Mouse (Mus musculus): ENCODE measurements around the gene Rab3gap1. TPM values are rescaled to one million over a fixed set of nuclear protein-coding genes. Genes with fewer than 3 reads are reported as not detected.

The Rab3gap1 gene
- 19.9 and 20.3 TPM in 2 replicates for polyA plus RNA-seq (2015; fragmentation: Nextera tagmentation; extraction: Ambion mirVana)

DNA sequence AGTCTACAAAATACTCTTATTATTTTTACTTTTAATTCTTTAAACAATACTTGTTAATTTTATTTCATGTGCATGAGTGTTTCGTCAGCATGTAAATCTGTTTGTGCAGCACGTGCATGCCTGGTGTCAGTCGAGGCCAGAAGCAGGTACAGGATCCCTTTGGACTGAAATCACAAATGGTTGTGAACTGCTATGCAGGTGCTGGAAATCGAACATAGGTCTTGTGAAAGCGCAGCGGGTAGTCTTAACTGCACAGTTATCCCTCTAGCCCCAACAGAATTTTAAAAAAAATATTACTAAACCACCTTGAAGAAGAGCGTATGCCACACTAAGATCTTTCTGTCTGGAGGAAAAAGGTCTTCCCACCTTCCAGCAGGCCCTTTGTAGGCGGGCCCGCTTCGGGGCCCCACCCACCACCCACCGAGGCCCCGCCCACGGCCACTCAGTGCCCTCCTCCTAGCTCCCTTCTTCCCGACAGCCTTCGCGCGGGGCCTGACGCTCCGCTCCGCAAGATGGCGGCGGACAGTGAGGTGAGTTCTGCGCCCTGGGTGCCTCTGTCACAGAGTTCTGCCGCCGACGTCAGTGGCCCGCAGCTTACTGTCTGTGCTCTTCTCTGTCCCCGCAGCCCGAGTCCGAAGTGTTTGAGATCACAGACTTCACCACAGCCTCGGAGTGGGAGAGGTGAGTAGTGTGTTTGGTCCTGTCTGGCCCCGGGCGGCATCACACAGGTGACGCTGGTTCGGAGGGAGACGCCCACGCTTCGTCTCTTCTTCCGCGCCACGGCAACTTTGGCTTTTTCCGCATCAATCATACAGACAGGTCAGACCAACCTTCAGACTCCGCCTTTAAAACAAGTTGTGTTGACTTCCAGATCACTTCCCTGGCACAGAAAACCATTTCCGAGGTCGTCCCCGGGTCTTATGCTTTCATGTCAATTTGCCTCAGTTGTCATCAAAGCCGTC is at the start of gene Rab3gap1:
TSS of gene Rab3gap1 (plus strand) at position 474 of the 962 bp plus-strand sequence.
- Histone ChIP-seq H3K4me3 (ENCODE audit: low read length) (peak within 1 kb of the TSS; percentile 79), H3K36me3 (ENCODE audit: control insufficient read depth, insufficient read depth, low read length) (no peaks in the 10 kb centered on the region), H3K27ac (ENCODE audit: low read length) (peak within 1 kb of the TSS; percentile 89), H3K9ac (ENCODE audit: low read depth, low read length) (peak within 1 kb of the TSS; percentile 83), H3K4me1 (ENCODE audit: control insufficient read depth, insufficient read depth, low read length) (0 out of 2 replicates have a peak, but pooled peaks cover 5% of the 10 kb centered on the region), H3K27me3 (replicated peaks; ENCODE audit: control insufficient read depth, insufficient read depth, low read length) (no peaks in the 10 kb centered on the region), H3K4me2 (ENCODE audit: low read depth, low read length) (peak within 1 kb of the TSS; percentile 63), H3K9me3 (ENCODE audit: control insufficient read depth, low read length) (no peaks in the 10 kb centered on the region)
- WGBS, result 12% methylated on average over 47 of the region's 47 CpGs
- peak; percentile 99 for ATAC-seq

DNA sequence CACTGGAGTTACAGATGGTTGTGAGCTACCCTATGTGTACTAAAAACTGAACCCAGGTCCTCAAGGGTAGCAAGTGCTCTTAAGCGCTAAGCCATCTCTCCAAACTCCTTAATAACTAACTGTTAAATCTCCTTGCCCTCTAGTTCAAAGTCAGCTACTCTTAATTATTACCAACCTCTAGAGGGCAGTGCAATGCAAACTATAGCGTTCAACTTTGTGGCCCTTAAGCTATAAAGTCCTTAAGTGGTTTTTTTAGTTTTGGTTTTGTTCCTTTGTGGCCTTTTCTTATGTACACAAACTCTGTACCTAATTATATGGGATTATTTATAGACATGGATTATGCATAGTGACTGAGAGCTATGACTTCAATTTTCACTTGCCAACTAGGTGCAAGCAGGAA is 41.2 kb upstream of the Rab3gap1 start:
- Histone ChIP-seq H3K36me3 (ENCODE audit: control insufficient read depth, insufficient read depth, low read length) (no peaks in the 10 kb centered on the region), H3K27ac (ENCODE audit: low read length) (no peak overlapping the region), H3K4me3 (ENCODE audit: low read length) (no peak overlapping the region), H3K4me1 (ENCODE audit: control insufficient read depth, insufficient read depth, low read length) (no peaks in the 10 kb centered on the region), H3K27me3 (replicated peaks; ENCODE audit: control insufficient read depth, insufficient read depth, low read length) (no peaks in the 10 kb centered on the region), H3K9ac (ENCODE audit: low read depth, low read length) (no peak overlapping the region), H3K9me3 (ENCODE audit: control insufficient read depth, low read length) (no peaks in the 10 kb centered on the region), H3K4me2 (ENCODE audit: low read depth, low read length) (no peak overlapping the region)
- ATAC-seq, result peak; percentile 52; the same call in 1 of the 2 replicates
- 17% methylated on average over 2 of the region's 2 CpGs for WGBS

DNA sequence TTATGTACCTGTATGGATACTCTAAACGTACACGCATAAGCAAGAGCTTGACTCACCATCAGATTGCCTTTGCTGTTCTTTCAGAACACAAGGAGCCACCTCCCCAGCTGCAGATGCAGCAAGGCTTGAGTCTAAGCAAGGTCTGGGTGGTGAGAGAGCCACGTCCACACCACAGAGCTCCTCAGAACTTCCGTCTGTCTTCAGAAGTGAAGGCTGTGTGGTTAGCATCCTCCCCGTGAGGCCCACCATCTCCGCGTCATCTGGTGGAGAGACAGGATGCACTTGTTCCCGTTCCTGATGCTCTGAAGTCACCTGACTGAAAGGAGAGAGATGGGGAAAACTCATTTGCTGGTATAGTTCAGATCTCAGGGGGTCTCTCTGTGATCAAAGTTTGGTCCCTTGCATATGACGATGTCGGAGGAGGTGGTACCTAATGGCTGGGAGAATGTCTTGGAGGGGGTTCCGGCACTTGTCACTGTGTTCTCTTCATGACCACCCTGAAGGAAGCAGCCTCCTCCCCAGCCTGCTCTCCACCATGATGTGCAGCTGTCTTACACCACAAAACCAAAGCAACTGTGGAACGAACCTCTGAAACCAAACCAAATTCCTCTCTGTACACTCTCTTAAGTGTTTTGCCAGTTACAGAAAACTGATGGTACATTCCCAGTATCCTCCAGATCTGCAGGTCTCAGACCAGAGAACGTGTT is 38.2 kb upstream of the Rab3gap1 start:
- no peak for ATAC-seq
- 86% methylated on average over 13 of the region's 13 CpGs for WGBS

DNA sequence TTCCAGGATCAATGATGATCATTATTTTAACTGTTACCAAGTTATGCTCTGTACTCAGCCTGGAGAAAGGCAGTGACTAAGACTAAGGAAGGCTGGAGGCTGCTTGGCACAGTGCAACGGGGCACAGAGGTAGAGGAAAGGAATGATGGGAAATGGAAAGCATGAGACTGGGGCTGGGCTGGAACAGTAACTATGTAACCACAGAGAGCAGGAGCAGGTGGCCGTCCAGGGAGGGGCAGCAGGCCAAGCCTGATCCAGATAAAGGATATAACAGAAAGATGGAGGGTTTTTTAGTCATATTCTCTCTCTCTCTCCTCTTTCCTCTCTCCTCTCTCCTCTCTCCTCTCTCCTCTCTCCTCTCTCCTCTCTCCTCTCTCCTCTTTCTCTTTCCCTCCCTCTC is 34.9 kb upstream of the Rab3gap1 start:
- H3K36me3 ChIP-seq (ENCODE audit: control insufficient read depth, insufficient read depth, low read length), result no peaks in the 10 kb centered on the region
- no peak overlapping the region for H3K4me3 ChIP-seq (ENCODE audit: low read length)
- H3K4me2 ChIP-seq (ENCODE audit: low read depth, low read length), result no peak overlapping the region
- no peaks in the 10 kb centered on the region for H3K27me3 ChIP-seq (replicated peaks; ENCODE audit: control insufficient read depth, insufficient read depth, low read length)
- no peaks in the 10 kb centered on the region for H3K9me3 ChIP-seq (ENCODE audit: control insufficient read depth, low read length)
- WGBS, result 42% methylated on average over 2 of the region's 2 CpGs
- ATAC-seq, result no peak
- no peaks in the 10 kb centered on the region for H3K4me1 ChIP-seq (ENCODE audit: control insufficient read depth, insufficient read depth, low read length)
- H3K27ac ChIP-seq (ENCODE audit: low read length), result no peak overlapping the region
- H3K9ac ChIP-seq (ENCODE audit: low read depth, low read length), result no peak overlapping the region

More for the DNA sequence above, 38.2 kb upstream of the Rab3gap1 start:
- H3K9me3 ChIP-seq (ENCODE audit: control insufficient read depth, low read length), result no peaks in the 10 kb centered on the region
- H3K9ac ChIP-seq (ENCODE audit: low read depth, low read length), result no peak overlapping the region
- no peaks in the 10 kb centered on the region for H3K36me3 ChIP-seq (ENCODE audit: control insufficient read depth, insufficient read depth, low read length)
- H3K27ac ChIP-seq (ENCODE audit: low read length), result no peak overlapping the region
- no peak overlapping the region for H3K4me3 ChIP-seq (ENCODE audit: low read length)
- H3K4me2 ChIP-seq (ENCODE audit: low read depth, low read length), result no peak overlapping the region
- H3K27me3 ChIP-seq (replicated peaks; ENCODE audit: control insufficient read depth, insufficient read depth, low read length), result no peaks in the 10 kb centered on the region
- no peaks in the 10 kb centered on the region for H3K4me1 ChIP-seq (ENCODE audit: control insufficient read depth, insufficient read depth, low read length)

DNA sequence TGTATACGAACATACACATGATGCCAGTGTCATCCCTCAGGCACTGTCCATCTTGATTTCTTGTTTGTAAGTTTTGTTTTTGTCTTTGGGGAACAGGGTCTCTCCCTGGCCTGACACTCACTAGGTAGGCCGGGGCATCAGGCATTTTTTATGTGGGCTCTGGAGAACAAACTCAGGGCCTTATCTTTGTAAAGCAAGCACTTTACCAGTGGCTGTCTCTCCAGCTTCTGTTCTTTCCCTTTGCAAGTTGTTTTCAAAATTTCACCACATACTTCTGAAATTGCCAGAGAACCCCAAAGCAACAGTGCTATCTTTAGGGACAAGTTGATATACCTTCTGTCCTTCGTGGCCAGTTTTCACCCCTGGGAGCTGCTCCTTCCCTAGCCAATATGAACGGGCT is 34.4 kb upstream of the Rab3gap1 start:
- H3K27me3 ChIP-seq (replicated peaks; ENCODE audit: control insufficient read depth, insufficient read depth, low read length), result no peaks in the 10 kb centered on the region
- H3K27ac ChIP-seq (ENCODE audit: low read length), result no peak overlapping the region
- no peak for ATAC-seq
- H3K36me3 ChIP-seq (ENCODE audit: control insufficient read depth, insufficient read depth, low read length), result no peaks in the 10 kb centered on the region
- H3K4me3 ChIP-seq (ENCODE audit: low read length), result no peak overlapping the region
- no peaks in the 10 kb centered on the region for H3K9me3 ChIP-seq (ENCODE audit: control insufficient read depth, low read length)
- no peak overlapping the region for H3K9ac ChIP-seq (ENCODE audit: low read depth, low read length)
- H3K4me1 ChIP-seq (ENCODE audit: control insufficient read depth, insufficient read depth, low read length), result no peaks in the 10 kb centered on the region
- WGBS, result 65% methylated on average over 4 of the region's 4 CpGs
- no peak overlapping the region for H3K4me2 ChIP-seq (ENCODE audit: low read depth, low read length)

DNA sequence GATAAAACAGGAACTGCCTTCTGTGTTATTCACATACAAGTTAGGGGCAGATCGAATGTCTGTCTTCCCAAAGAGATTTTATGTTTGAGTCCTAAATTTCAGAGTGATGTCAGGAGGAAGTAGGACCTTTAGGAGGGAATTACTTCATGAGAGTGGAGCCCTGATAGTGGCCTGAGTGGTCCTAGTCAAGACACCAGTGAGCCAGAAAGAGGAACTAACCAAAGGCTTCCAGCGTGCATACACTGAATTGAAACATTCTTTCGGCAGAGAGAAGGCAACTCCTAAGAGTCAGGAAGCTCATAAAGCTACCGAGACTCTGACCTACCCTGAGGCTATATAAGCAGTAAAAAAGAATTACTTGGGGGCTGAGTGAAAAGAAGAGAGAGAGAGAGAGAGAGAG is 32.0 kb upstream of the Rab3gap1 start:
- no peak for ATAC-seq
- 67% methylated on average over 4 of the region's 4 CpGs for WGBS
- Histone ChIP-seq H3K4me2 (ENCODE audit: low read depth, low read length) (no peak overlapping the region), H3K4me1 (ENCODE audit: control insufficient read depth, insufficient read depth, low read length) (no peaks in the 10 kb centered on the region), H3K36me3 (ENCODE audit: control insufficient read depth, insufficient read depth, low read length) (no peaks in the 10 kb centered on the region), H3K27me3 (replicated peaks; ENCODE audit: control insufficient read depth, insufficient read depth, low read length) (no peaks in the 10 kb centered on the region), H3K4me3 (ENCODE audit: low read length) (no peak overlapping the region), H3K27ac (ENCODE audit: low read length) (no peak overlapping the region), H3K9ac (ENCODE audit: low read depth, low read length) (no peak overlapping the region), H3K9me3 (ENCODE audit: control insufficient read depth, low read length) (no peaks in the 10 kb centered on the region)

DNA sequence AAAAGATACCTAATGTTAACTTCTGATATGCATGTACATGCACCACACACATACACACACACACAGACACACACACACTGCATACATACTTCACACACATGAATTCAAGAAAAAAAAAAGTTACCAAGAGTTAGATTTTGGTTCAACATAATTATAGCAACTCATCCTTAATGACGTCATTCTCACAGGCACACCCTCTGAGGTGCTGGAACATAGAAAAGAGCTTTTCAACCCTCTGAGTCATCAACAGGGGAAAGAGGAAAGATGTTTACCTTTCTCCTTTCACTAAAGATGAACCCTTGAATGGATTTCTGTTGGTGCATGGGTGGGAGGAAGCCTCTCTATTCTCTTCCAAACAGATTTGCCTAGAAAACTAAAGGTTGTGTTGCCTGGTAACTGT is 30.0 kb upstream of the Rab3gap1 start:
- H3K4me1 ChIP-seq (ENCODE audit: control insufficient read depth, insufficient read depth, low read length), result no peaks in the 10 kb centered on the region
- no peaks in the 10 kb centered on the region for H3K36me3 ChIP-seq (ENCODE audit: control insufficient read depth, insufficient read depth, low read length)
- no peak overlapping the region for H3K4me3 ChIP-seq (ENCODE audit: low read length)
- H3K27ac ChIP-seq (ENCODE audit: low read length), result no peak overlapping the region
- ATAC-seq, result no peak
- no peaks in the 10 kb centered on the region for H3K9me3 ChIP-seq (ENCODE audit: control insufficient read depth, low read length)
- H3K27me3 ChIP-seq (replicated peaks; ENCODE audit: control insufficient read depth, insufficient read depth, low read length), result no peaks in the 10 kb centered on the region
- 60% methylated on average over 1 of the region's 1 CpGs for WGBS
- H3K4me2 ChIP-seq (ENCODE audit: low read depth, low read length), result no peak overlapping the region
- no peak overlapping the region for H3K9ac ChIP-seq (ENCODE audit: low read depth, low read length)

DNA sequence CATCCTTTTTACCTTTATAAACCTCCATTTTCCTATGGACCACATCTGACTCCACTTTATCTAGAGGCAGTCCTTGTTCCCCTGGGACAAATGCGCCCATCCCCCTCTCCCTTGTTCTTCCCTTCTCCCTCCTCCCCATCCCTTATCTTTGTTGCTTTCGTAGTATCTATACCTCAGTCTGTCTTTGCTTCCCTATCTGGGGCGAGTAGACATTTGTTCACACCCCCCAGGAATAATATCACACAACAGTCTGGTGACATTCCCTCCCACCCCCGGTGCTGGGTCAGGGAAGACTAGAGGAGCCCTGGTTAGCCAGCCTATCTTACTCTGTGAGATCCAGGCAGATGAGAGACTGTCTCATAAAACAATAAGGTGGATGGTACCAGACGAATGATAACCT is 23.1 kb upstream of the Rab3gap1 start:
- Histone ChIP-seq H3K4me3 (ENCODE audit: low read length) (no peak overlapping the region), H3K27me3 (replicated peaks; ENCODE audit: control insufficient read depth, insufficient read depth, low read length) (no peaks in the 10 kb centered on the region), H3K27ac (ENCODE audit: low read length) (no peak overlapping the region), H3K36me3 (ENCODE audit: control insufficient read depth, insufficient read depth, low read length) (no peaks in the 10 kb centered on the region), H3K4me1 (ENCODE audit: control insufficient read depth, insufficient read depth, low read length) (no peaks in the 10 kb centered on the region), H3K4me2 (ENCODE audit: low read depth, low read length) (no peak overlapping the region), H3K9ac (ENCODE audit: low read depth, low read length) (no peak overlapping the region), H3K9me3 (ENCODE audit: control insufficient read depth, low read length) (no peaks in the 10 kb centered on the region)
- ATAC-seq, result no peak
- WGBS, result 80% methylated on average over 5 of the region's 5 CpGs

DNA sequence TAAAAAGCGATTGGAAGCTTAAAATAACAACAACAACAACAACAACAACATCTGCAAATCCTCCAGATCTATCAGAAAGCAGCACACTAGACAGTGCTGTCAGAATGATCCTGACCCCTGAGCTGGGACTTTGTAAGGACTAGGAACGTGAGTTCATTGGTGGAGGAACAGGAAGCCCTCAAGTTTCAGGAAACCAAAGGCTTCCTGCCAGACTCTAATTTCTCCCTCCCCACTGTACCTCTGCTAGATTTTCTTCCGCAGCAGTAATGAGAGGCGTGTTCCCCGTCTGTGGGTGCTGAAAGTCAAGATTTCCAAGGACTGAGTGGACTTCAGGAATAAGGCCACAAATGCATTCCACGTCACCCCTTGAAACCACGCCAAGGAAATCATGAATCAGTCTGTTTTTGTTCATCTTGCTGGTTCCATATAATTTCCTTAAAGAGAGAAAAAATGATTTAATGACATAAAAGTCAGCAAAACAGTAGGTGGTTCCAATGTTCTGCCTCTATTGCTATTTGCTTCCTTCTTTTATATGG is 18.4 kb upstream of the Rab3gap1 start:
- no peak overlapping the region for H3K4me2 ChIP-seq (ENCODE audit: low read depth, low read length)
- WGBS, result 74% methylated on average over 7 of the region's 7 CpGs
- no peaks in the 10 kb centered on the region for H3K4me1 ChIP-seq (ENCODE audit: control insufficient read depth, insufficient read depth, low read length)
- no peak for ATAC-seq
- no peak overlapping the region for H3K9ac ChIP-seq (ENCODE audit: low read depth, low read length)
- H3K9me3 ChIP-seq (ENCODE audit: control insufficient read depth, low read length), result peaks cover 7% of the 10 kb centered on the region
- H3K27me3 ChIP-seq (replicated peaks; ENCODE audit: control insufficient read depth, insufficient read depth, low read length), result no peaks in the 10 kb centered on the region
- no peaks in the 10 kb centered on the region for H3K36me3 ChIP-seq (ENCODE audit: control insufficient read depth, insufficient read depth, low read length)
- H3K4me3 ChIP-seq (ENCODE audit: low read length), result no peak overlapping the region
- no peak overlapping the region for H3K27ac ChIP-seq (ENCODE audit: low read length)
